Mouse (Mus musculus): ENCODE measurements around the gene Amz1.

Amz1 gene

DNA sequence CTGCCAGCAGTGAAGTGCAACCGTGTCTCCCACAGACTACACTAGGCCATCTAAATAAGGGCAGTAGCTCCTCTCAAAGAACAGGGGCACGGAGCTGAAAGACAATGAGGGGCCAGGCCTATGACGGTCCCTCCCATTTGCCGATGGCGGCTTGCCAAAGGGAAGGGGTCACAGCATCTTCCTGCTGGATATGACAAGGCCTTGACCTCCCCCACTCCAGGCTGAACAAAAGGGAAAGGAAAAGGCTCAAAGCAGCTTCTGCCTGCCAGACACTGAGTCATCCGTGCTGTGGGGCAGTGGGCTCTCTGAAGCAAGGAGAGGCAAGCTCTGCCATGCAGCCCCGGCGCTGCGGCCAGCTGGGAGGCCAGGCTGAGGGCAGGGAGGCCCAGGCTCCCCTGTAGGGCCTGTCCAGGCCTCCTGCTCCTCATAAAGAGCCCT lies 43.8 kb downstream of the Amz1 start:
- peak; percentile 76 for DNase-seq (ENCODE audit: low read depth)

DNA sequence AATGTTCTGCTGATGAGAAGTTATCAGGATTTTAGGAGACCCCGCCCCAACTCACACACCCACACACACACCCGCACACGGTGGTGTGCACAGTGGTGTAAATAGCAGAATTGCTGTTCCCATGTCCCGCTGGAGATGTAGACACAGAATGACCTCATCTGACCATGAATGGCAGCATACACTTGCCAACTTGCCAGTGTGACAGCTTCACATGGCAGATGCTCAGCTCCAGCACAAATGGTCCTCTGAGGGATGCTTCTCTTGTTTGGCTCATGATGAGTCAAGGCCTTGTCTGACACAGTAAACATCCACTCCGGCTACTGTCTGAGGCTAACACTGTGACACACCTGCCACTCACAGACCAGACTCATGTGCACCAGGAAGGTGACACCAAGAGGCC lies 44.4 kb downstream of the Amz1 start:
- peak; percentile 42 for DNase-seq (ENCODE audit: low read depth)

DNA sequence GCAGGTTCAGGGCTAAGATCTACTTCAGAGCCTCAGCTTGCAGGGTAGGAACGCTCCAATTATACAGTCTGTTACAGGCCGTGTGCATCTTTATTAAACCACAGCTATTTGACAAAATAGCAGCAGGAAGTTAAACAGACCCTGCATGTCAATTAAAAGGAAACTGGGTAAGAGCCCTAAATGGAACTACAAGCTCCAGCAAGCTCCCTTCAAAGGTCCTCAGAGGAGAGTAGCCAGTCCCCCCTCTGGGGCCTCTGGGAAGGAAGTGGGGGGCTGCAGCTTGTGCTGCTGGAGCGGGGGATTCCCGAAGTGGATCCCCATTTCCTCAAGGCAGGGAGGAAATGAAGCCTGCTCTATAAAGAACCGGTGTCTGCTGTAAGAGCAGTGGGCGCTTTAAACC lies 47.7 kb downstream of the Amz1 start:
- DNase-seq (ENCODE audit: low read depth): no peak

DNA sequence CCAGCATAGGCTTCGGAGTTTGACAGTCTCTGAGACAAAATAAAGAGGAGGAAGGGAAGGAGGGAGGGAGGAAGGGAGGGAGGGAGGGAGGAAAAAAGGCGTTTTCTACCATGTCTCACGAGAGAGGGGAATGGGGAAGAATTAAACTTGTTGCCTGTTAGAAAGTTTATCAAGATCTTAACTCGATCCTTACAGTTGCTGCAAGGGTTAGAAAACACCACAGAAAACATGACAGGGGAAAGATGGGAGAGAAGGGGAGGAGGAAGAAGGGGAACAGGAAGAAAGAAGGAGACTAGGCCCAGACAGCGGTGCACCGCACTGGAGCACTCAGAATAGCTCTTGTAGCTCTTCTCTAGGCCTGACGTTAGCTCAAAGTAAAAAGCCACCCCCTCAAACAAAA lies 48.2 kb downstream of the Amz1 start:
- DNase-seq (ENCODE audit: low read depth): no peak

DNA sequence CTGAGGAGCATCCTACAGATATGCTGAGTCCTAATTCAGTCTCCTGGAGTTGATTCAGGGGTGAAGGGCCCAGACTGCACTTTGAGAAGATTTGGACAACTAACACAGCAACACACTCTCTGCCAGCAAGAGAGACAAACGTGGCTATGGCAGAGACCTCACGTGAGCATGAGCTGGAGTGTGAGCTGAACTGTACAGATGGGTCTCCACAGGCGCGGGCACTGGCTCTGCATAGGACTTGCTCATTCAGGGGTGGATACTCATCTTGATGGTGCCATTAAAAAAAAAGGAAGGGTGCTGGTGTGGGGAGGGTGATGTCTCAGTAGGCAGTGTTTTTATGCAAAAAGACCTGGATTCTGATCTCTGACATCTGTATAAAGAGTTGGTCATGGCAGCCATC lies 51.2 kb downstream of the Amz1 start:
- no peak for DNase-seq (ENCODE audit: low read depth)

DNA sequence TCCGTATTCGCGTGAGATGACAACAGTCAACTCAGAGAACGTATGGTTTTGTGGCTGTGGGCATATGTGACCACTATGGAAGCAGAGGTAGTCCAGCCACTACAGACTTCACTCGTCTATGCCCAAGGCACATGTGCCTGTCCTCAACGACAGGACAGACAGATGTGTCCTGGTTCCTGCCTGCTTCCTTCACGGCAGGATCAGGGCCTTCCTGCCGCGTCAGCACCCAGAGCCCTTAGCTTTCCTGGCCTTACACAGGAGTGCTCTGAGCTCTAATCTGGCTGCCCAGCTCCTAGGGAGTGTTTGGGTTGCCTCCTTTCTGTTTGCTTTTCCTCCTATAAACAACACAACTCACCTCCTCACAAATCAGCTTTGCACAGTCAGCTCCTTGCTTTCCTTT lies 53.0 kb downstream of the Amz1 start:
- no peak for DNase-seq (ENCODE audit: low read depth)

DNA sequence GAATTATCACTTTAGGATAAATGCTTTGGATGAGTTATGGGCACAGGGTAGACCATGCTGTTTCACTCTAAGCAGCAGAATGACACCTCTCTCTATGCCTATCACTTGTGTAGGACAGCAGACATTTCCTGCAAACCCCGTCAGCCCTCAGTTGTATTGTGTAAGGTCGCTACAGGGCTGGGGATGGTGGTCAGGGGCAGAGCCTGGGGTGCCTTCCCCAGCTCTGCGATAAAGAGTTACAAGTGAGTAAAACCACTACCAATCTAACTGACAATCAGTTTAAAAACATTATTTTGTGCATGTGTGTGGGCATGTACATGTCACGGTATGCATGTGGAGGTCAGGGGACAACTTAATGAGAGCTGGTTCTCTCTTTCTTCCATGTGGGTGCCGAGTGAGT lies 57.2 kb downstream of the Amz1 start:
- no peak for DNase-seq (ENCODE audit: low read depth)

DNA sequence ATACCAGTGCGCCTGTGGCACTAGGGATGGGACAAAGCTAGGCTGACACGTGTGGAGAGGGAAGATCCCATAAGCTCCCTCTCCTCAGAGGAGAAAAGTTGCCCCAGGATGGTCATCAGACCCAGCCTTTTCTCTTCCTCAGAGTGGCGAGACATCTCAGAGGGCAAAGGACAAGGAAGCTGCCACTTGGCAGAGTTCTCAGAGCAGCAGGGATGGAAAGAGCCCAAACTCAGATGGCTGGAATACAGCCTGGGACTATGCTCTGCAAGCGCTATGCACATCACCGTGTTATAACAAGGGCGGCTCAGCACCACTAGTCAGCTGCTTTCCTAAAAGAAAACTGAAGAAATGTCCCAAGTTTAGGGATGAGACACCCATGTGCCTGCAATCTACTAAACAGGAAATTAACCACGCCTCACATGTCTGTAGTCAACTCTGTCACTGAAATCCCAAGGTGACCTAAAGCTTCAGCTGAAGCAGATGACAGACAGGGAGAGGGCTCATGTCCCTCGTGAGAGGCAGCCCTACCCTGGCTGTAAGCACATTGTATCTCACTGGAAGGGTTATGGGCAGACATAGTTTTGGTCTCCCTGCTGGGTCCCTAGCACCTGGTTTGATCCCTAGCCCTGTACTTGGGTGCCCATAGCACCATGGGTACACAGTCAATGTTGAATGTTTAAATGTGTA lies 58.1 kb downstream of the Amz1 start:
- DNase-seq (ENCODE audit: low read depth): no peak

DNA sequence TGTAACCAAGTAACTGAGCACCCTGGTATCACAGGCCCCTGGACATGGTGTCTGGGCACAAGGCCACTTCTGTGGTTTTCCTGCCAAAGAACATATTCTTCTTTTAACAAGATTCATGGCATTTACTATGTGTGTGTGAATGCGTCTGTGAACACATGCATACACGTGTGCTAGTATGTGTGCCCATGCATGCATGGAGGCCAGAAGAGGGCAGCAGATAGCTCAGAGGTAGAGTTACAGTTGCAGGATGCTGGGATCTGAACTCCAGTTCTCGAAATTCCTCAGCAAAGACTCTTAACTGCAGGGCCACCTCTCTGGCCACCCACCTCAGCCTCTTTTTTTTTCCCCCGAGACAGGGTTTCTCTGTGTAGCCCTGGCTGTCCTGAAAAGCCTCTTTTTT lies 59.6 kb downstream of the Amz1 start:
- no peak for DNase-seq (ENCODE audit: low read depth)

DNA sequence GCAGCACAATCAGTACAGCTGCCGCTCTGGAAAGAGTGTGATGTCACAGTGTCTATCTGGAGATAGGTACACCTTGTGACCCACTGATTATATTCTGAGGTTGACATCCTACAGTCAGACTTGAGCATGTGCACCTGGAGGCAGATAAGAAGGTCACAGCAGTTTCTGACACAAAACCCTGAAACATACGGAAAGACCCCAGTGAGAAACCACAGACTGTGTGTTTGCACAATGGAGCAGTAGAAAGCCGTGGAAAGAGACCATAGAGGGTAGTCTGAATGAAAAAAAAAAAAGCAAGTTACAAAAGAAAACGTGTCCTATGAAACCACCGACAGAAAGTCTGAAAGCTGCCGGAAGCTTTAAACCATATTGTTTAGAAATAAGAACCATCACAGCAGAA lies 60.4 kb downstream of the Amz1 start:
- no peak for DNase-seq (ENCODE audit: low read depth)

DNA sequence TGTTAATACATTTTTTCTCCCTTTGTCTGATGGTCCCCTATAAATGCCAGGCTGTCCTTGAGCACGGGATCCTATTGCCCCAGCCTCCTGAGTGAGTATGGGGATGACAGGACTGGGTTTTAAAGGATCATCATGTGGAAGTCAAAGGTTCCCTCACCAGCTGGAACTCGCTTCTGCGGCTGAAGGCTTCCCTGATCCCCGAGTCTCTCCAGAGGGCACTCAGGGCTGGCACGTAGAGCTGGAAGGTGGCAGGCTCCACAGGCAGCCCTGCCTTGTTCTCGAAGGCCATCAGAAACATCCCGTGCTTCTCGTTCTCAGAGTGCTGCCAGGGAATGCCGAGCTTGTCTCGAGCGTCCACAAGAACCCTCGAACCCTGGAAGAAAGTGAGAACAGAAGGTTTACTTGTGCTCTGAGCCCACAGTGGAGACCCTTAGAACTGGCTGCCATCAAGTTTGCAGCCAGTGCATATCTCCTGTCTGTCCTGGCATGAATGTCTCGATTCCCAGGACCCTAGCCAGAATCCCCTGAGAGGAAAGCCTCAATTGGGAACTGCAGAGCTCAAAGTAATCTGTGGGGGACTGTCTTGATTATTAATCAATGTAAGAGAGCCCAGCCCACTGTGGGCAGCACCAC lies 61.4 kb downstream of the Amz1 start:
- no peak for DNase-seq (ENCODE audit: low read depth)

DNA sequence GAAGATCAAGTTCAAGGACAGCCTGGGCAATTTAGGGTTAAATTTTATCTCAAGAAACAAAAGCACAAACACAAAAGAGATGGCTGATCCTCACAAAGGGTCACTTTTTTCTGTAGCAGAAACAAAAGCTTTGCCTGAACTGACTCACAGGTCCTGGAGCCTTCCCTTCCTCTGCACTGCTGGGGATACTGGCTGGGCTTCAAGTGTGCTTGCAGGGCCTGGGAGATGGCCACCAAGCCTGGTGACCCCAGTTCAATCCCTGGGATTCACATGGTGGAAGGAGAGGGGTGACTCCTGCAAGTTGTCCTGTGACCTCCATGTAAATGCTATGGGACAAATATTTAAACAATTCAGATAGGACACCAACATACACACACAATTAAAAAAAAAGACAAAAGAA lies 65.6 kb downstream of the Amz1 start:
- DNase-seq (ENCODE audit: low read depth): no peak

DNA sequence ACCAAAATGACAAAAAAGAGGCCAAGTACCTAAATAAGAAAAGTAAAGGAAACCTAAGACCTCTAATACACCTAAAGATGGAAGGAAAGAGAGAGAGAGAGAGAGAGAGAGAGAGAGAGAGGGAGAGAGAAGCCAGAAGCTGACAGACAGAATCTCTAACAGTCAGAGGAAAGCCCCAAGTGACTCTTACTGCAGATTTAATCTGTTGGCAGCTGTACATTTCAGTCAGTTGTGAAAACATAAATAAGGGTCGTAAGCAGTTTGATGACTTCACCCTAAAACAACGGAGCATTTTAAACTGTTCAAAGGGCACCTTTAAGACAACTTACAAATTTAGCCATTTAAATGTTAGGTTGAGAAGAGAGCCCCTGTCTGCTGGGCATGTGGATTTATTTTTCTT lies 66.5 kb downstream of the Amz1 start:
- no peak for DNase-seq (ENCODE audit: low read depth)

DNA sequence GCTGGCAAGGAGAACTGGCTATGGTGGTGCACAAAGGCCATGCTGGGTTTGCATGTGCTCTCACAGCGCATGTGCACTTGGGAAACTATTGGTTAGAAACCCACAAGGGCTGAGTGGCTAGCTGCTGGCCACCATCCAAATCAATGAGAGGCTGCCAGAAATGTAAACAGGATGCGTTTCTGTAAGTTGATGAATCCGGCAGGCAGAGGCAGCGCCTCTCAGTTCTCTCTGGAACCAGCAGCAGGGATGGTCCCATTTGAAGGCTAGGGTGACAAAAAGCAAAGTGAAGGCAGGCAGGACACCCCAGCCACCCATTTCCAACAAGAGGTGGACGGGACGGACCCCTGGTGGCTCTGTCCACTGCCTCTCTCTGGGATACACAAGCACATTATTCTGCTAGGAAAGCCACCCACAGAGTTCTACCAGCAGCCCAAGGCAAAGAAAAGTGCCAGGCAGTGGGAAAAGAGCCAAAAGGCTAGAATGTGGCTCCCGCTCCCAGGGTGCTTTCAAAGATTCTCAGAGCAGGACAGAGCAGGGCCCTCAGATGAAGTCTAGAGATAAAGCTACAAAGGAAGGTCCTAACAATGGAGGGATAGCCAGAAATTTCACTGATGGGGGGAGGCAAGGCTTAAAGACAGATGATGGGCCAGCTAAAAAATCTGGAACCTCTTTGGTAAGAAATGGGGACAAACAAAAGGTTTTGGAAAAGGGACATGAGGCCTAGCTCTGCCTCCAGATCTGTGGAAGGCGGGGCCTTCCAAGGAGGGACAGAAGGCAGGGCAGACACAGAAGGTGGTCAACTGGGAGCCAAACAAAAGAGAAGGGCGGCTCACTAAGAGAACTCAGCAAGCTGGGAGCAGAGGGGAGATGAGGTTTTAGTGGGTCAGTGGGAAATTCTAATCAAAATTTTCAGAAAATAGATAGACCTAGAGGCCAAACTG lies 67.3 kb downstream of the Amz1 start:
- DNase-seq (ENCODE audit: low read depth): peak; percentile 23

DNA sequence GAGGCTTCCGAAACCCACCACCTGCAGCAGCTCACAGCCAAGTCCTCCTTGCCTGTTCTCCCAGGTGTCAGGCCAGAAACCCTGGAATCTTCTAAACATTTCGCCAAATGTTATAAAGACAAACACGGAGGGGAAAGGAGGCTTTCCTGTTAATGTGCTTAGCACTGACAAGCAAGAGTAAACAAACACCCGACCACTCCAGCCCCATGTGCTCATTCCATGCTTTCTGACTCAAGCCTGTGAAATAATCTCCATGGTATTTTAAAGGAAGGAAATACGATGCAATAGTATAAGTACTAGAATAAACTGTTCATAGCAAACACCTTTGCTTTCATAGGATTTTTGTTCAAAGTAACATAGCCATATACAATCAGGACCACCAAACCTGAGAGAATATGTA lies 68.3 kb downstream of the Amz1 start:
- no peak for DNase-seq (ENCODE audit: low read depth)

DNA sequence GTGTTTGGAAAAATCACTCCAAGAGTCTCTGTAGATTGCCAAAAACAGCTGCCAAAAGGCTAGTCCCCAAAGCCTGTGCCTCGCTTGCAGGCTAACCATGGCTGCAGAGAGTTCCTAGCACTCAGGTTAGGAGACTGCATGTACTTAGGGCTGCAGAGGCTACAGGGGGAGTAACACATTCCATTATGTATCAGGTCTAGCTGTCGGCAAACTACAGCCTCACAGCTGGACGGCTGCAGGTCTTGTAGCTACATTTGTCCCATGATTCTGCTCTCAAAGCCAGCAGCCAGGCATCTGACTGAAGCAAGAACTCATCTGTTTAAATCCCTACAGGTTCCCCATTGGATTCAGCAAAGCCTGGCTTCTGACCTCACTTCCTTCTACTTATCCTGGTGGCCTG lies 70.8 kb downstream of the Amz1 start:
- DNase-seq (ENCODE audit: low read depth): no peak

DNA sequence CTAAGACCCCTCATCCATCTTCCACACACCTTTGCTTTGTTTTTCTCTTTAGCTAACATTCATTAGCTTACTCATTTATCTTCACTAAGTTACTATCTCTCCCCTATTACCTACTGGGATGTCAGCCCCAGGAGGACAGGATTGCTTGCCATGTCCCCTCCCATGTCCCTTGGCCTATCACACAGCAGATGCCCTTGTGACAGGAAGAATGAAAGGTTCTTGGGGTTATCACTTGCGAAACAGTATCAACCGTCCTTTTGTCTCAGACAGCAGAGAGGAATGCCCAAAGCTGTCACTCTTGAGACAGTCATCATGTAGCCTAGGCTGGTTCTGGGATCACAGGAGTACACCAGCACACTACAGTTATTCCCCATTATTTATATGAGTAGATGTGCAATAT lies 71.2 kb downstream of the Amz1 start:
- no peak for DNase-seq (ENCODE audit: low read depth)

DNA sequence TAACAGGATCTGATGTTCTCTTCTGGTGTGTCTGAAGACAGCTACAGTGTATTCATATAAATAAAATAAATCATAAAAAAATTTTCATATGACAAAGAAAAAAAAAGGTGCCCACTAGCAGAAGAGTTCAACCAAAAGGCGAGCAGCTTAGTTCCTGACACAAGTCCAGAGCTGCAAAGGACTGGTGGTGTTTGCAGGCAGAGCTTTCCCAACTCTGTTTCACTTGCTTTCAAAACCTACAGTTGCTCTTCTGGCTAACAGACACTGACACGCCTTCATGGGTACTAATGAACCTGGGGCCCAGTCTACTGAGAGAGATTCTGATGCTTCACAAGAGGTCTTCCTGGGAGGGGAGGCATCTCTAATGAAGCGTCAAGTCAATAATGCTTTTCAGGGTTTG lies 72.1 kb downstream of the Amz1 start:
- DNase-seq (ENCODE audit: low read depth): no peak

DNA sequence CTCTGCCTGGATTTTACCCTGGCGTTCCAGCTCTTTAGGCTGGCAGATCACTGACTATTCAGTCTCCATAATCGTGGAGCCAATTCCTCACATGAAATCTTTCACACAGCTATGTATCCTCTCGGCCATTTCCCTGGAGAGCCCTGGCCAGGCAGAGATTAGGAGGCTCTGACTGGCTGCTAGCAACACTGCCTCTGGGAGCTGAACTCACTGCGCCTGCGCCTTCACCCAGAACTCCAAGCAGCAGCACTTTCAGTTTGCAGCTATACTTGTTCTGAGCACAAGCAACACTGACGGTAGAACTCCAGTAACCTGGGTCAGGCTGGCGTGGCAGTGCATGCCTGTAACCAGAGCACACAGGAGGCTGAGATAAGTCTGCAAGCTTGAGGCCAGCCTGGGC lies 74.2 kb downstream of the Amz1 start:
- peak; percentile 22 for DNase-seq (ENCODE audit: low read depth)

DNA sequence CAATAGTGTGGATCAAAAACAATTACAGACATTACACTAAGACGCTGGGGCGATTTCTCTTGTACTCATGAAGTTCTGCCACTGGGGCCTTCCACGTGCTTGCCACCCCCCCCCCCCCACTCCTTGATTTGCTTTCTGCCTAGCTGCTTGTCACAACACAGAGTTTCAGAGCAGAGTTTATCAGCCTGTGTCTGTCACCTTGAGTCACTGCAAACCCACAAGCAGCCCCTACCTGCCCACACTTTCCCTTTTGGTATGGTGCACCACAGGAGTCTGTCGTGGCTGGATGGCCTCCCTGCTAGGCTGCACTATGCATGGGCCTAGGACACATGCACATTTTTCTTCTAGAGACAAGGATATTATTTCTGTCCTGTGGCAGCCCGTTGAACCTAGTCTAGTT lies 74.8 kb downstream of the Amz1 start:
- DNase-seq (ENCODE audit: low read depth): no peak

DNA sequence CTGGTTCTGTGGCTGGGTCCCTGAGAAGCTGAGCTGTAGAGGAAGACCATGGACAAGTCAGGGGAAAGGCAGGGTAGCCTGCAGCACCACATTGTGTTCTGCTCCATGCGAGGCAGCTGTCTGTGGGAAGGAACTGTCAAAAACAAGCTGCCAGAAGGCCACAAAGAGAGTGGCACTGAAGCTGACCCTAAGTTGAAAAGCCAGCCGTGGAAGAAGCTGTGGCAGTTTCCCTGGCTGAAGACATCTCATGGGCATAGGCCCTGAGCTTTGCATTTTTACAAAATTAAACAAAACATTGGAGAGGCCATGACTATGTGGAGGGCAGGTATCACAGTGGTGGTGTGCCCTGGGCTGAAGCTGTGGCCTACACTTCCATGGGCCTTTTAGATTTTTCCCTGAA lies 75.3 kb downstream of the Amz1 start:
- no peak for DNase-seq (ENCODE audit: low read depth)

DNA sequence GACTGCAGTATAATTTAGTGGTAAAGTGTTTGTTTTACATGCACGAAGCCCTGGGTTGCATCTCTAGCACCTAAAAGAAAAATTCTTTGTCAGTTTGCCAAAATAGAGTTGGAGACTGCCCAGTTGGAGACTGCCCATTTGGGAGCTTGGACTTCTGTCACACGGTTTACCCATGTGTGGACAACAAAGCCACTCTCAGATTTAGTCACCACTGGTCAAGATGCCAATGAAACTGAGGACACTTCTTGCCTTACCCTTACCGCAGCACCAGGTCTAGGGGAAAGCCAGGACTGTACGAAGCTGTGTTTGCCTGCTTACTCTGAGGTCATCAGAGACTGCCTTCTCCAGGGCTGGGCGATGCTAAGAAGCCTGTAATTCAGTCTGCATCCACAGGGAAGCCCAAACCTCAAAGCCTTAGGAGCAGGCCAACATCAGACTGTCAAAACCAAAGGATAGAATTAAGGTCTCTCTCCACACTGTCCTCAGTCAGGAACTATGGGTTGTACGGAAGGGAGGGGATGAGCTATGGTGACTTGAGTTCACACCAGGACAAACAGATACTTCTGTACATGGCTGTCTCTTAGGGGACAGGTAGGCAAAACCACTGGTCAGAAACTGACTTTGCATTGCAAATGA lies 76.5 kb downstream of the Amz1 start:
- peak; percentile 21 for DNase-seq (ENCODE audit: low read depth)

DNA sequence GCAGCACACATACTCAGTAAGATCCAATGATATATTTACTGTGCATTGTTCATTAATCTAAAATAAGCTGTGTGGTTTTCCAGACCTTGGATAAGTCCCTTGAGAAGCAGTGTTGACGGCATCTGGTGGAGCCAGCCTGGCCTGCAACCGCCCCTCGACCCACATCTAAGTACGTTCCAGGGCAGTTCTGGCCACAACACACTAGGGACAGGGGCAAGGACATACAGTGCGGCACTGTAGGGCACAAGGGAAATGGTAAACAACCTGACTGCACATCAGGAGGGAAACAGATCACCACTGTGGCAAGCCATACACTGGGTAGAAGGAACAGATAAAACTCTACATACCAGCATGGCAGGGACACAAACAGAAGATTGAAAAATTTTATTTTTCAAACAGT lies 77.9 kb downstream of the Amz1 start:
- no peak for DNase-seq (ENCODE audit: low read depth)
